Mouse (Mus musculus) brain, adult 2 months (tissue): ENCODE measurements around the gene 5031439G07Rik.
"Not testable (repeated sequence)": the region's sequence is repeated elsewhere in the genome, so short reads cannot be mapped to it uniquely, and the experiment has no call there.

Experiments used
- DNase-seq: peaks from one replicate; pipeline ENCODE4 v3.0.0; 2011; ENCODE audit warnings: low read depth, low spot score

5031439G07Rik gene

GRCm38 (mm10) chr15:84987874-84988825 is at the start of gene 5031439G07Rik:
Gene 5031439G07Rik (minus strand): TSS chr15:84988551.
- peak; percentile 96 for DNase-seq

GRCm38 (mm10) chr15:85037343-85037690 is 49.0 kb upstream of the 5031439G07Rik start:
- no peak for DNase-seq

- DNase-seq: peak; percentile 98
Observed at GRCm38 (mm10) chr15:85036566-85037342, 48.4 kb upstream of the 5031439G07Rik start.

- not testable (repeated sequence) for DNase-seq
Observed at GRCm38 (mm10) chr15:85033916-85034315, 45.6 kb upstream of the 5031439G07Rik start.

GRCm38 (mm10) chr15:85031866-85032265 is 43.5 kb upstream of the 5031439G07Rik start:
- no peak for DNase-seq

GRCm38 (mm10) chr15:85030643-85031042 is 42.3 kb upstream of the 5031439G07Rik start:
- DNase-seq: not testable (repeated sequence)

GRCm38 (mm10) chr15:85028648-85029047 is 40.3 kb upstream of the 5031439G07Rik start, which contains the start of gene Fam118a:
Gene Fam118a (plus strand): TSS chr15:85028948.
- DNase-seq: not testable (repeated sequence)

GRCm38 (mm10) chr15:85027740-85028139 is 39.4 kb upstream of the 5031439G07Rik start:
- no peak for DNase-seq

- DNase-seq: no peak
Observed at GRCm38 (mm10) chr15:85026197-85026596, 37.8 kb upstream of the 5031439G07Rik start.

GRCm38 (mm10) chr15:85022211-85022610 is 33.9 kb upstream of the 5031439G07Rik start:
- no peak for DNase-seq

GRCm38 (mm10) chr15:85016951-85017664 is 28.8 kb upstream of the 5031439G07Rik start, which contains the start of gene Upk3a:
Gene Upk3a (plus strand): TSS chr15:85017141.
- DNase-seq: no peak

GRCm38 (mm10) chr15:85015771-85016170 is 27.4 kb upstream of the 5031439G07Rik start:
- DNase-seq: peak; percentile 90

GRCm38 (mm10) chr15:85012662-85013054 is 24.3 kb upstream of the 5031439G07Rik start:
- no peak for DNase-seq

- no peak for DNase-seq
Observed at GRCm38 (mm10) chr15:85011895-85012661, 23.7 kb upstream of the 5031439G07Rik start.

- DNase-seq: no peak
Observed at GRCm38 (mm10) chr15:85009666-85010065, 21.3 kb upstream of the 5031439G07Rik start.

- peak; percentile 88 for DNase-seq
Observed at GRCm38 (mm10) chr15:85000984-85001982, 12.9 kb upstream of the 5031439G07Rik start.

GRCm38 (mm10) chr15:84999911-85000310 is 11.6 kb upstream of the 5031439G07Rik start:
- DNase-seq: no peak

GRCm38 (mm10) chr15:84997768-84998454 is 9.6 kb upstream of the 5031439G07Rik start:
- peak; percentile 91 for DNase-seq

- peak; percentile 78 for DNase-seq
Observed at GRCm38 (mm10) chr15:84995967-84996366, 7.6 kb upstream of the 5031439G07Rik start.
